Mouse (Mus musculus) liver, embryonic 15.5 days (tissue): Measurements from ENCODE around the gene Mrpl57. TPM values are rescaled to one million over a fixed set of nuclear protein-coding genes. Genes with fewer than 3 reads are reported as not detected.

Experiments used
- ATAC-seq: fragments of 200-750 bp; cut with Nextera tagmentation; 2 replicates; pipeline ENCODE4 v1.8.0; 2017; ENCODE audit warnings: moderate number of reproducible peaks, mild to moderate bottlenecking, moderate library complexity; ENCODE audit not compliant: insufficient read depth
- H3K27ac ChIP-seq: fragments of 300-500 bp; sonication (generic); replicated peaks from 2 replicates; pipeline ENCODE4 v1.5.1; 2015; ENCODE audit warnings: mild to moderate bottlenecking, inconsistent platforms
- H3K27me3 ChIP-seq: fragments of 300-500 bp; sonication (generic); 2 replicates; pipeline ENCODE4 v1.6.1; 2015; ENCODE audit warnings: mild to moderate bottlenecking, inconsistent platforms
- H3K36me3 ChIP-seq: fragments of 300-500 bp; sonication (generic); replicated peaks from 2 replicates; pipeline ENCODE4 v1.6.1; 2015; ENCODE audit warnings: moderate library complexity, mild to moderate bottlenecking, inconsistent platforms
- H3K4me1 ChIP-seq: fragments of 300-500 bp; sonication (generic); replicated peaks from 2 replicates; pipeline ENCODE4 v1.6.1; 2015; ENCODE audit warnings: inconsistent platforms
- H3K4me2 ChIP-seq: fragments of 300-500 bp; sonication (generic); 2 replicates; pipeline ENCODE4 v1.6.1; 2015; ENCODE audit warnings: moderate library complexity, mild to moderate bottlenecking, inconsistent platforms
- H3K4me3 ChIP-seq: fragments of 300-500 bp; sonication (generic); replicated peaks from 2 replicates; pipeline ENCODE4 v1.5.1; 2015; ENCODE audit warnings: mild to moderate bottlenecking, inconsistent platforms
- H3K9ac ChIP-seq: fragments of 300-500 bp; sonication (generic); 2 replicates; pipeline ENCODE4 v1.6.1; 2015; ENCODE audit warnings: moderate library complexity, mild to moderate bottlenecking, inconsistent platforms
- H3K9me3 ChIP-seq: fragments of 300-500 bp; sonication (generic); replicated peaks from 2 replicates; pipeline ENCODE4 v1.6.1; 2016; ENCODE audit warnings: inconsistent platforms
- WGBS: fragments of 180-500 bp; shearing (Covaris S2); methylation state at CpG from one replicate; pipeline ENCODE4 v1.1.7; 2015; ENCODE audit warnings: mixed read lengths; ENCODE audit not compliant: insufficient replicate concordance; 5-methylcytosine and 5-hydroxymethylcytosine counted together
- microRNA-seq: library from miRNA; unstranded; fragments of <30 nt; microRNA quantifications from one replicate; pipeline ENCODE4, GENCODE M21; 2016
- polyA plus RNA-seq: library from polyadenylated mRNA; unstranded; fragments of >200 nt; fragmentation: Nextera tagmentation; extraction: Ambion mirVana; gene quantifications from 2 replicates; pipeline ENCODE4 v1.2.1, GENCODE M21; 2015

Mrpl57 gene
- polyA plus RNA-seq, 1 experiment from 2014 or later: 123 TPM

DNA sequence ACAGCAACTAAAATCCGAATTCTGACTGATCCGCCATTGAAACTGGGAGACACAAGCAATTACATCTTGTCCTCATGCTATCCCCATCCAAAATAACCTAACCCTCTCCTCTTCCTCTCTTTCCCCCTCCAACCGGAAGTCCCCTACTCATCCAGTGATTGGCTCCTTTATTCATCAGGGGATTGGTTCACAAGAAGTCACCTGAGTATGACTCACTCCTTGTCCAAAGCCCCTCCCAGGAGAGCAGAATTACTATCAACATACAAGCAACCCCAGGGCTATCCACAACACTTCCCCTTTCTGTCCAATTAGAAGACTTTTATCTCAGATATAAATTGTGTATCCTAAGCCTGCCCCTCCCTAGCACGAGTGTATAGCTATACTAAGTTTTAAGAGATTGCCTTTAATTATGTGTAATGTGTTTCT is 36.0 kb downstream of the Mrpl57 start:
- Histone ChIP-seq H3K4me1 (peaks cover 2% of the 10 kb centered on the region), H3K9me3 (no peaks in the 10 kb centered on the region), H3K27ac (no peak overlapping the region), H3K9ac (no peak overlapping the region), H3K4me2 (no peak overlapping the region), H3K4me3 (no peak overlapping the region), H3K27me3 (no peaks in the 10 kb centered on the region), H3K36me3 (no peaks in the 10 kb centered on the region)
- 57% methylated on average over 4 of the region's 4 CpGs for WGBS
- no peak for ATAC-seq

DNA sequence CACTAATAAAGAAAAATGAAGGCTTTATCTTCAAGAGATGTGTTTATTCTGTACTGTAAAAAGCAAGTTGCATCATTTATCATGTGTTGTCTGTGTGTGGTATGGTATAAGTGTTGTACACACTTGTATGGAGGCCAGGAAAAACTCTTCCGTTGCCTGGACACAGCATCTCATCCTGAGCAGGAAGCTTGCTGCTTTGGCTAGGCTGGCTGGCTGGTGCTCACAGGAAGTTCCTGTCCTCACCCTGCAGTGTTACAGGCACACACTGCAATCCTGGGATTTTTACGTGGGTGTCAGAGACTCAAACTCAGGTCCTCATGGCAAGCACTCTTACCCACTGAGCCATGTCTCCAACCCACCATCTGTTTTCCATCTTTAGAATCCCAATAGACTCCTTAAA is 37.1 kb downstream of the Mrpl57 start:
- no peaks in the 10 kb centered on the region for H3K36me3 ChIP-seq
- ATAC-seq: no peak
- H3K27ac ChIP-seq: no peak overlapping the region
- H3K4me1 ChIP-seq: peaks cover 6% of the 10 kb centered on the region
- no peaks in the 10 kb centered on the region for H3K27me3 ChIP-seq
- H3K9ac ChIP-seq: no peak overlapping the region
- 54% methylated on average over 2 of the region's 2 CpGs for WGBS
- H3K4me3 ChIP-seq: no peak overlapping the region
- H3K4me2 ChIP-seq: no peak overlapping the region
- H3K9me3 ChIP-seq: no peaks in the 10 kb centered on the region

DNA sequence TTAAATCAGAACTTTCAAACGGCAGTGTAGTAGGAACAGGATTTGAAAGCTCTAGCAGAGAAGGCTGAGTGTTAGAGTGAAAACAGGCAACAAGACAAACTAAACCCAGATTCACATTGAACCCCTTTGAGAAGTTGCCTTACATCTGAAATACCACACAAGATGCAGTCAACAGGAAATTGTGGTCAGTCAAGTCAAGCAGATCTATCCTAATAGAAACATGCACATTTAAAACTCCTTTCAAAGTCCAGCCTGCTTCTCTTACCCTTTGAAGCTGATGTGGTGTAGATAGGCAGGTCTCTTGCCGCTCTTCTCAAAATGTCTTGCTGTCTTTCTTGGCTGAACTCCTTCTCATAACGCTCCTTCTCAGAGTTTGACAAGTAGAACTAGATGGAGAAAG is 39.2 kb downstream of the Mrpl57 start:
- no peak overlapping the region for H3K4me2 ChIP-seq
- no peaks in the 10 kb centered on the region for H3K27me3 ChIP-seq
- no peak for ATAC-seq
- WGBS: 48% methylated on average over 3 of the region's 3 CpGs
- H3K4me1 ChIP-seq: peaks cover 6% of the 10 kb centered on the region
- no peak overlapping the region for H3K4me3 ChIP-seq
- H3K27ac ChIP-seq: no peak overlapping the region
- H3K36me3 ChIP-seq: no peaks in the 10 kb centered on the region
- no peak overlapping the region for H3K9ac ChIP-seq
- no peaks in the 10 kb centered on the region for H3K9me3 ChIP-seq

DNA sequence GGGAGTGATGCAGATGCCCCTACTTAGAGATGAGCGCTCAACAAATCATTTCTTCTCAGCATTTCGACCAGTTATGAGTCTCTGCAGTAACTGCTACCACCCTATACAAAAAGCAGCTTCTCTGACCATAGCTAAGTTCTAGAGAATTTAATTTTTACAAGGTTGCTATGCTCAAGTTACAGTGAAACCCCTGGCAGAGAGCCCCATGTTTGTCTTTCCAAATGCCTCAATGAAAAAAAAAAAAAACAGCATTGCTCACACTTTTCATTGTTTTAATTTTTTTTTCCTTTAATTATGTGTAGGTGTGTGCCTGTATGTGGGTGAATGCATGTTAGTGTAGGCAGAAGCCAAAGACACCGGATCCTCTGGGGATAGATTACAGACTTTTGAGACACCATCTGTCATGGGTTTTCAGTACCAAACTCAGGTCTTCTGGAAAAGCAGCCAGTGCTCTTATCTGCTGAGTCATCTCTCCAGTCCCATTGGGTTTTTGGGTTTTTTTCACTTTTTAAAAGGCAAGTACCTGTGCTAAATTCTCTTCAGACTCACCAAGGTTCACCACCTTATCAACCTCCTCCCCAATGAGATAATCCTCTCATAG is 40.7 kb downstream of the Mrpl57 start:
- WGBS: 79% methylated on average over 3 of the region's 3 CpGs

DNA sequence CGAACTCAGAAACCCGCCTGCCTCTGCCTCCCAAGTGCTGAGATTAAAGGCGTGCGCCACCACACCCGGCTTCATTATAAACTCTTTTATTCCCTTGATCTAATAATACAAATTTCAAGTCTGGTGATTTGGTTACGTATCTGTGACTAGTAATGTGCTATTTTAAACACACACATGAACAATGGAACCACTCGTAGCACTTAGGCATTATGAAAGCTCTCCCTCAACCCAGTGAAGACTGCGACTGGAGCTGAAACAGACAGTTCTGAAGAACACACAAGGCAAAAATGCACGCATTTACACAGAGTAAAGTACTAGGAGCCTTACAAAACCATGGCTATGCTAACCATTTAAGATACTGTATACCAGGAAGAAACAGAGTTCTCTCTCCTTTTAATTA is 51.9 kb downstream of the Mrpl57 start:
- no peaks in the 10 kb centered on the region for H3K27me3 ChIP-seq
- no peak overlapping the region for H3K4me2 ChIP-seq
- no peak overlapping the region for H3K27ac ChIP-seq
- ATAC-seq: no peak
- H3K4me1 ChIP-seq: peaks cover 13% of the 10 kb centered on the region
- H3K36me3 ChIP-seq: no peaks in the 10 kb centered on the region
- no peak overlapping the region for H3K4me3 ChIP-seq
- no peak overlapping the region for H3K9ac ChIP-seq
- 77% methylated on average over 9 of the region's 9 CpGs for WGBS
- no peaks in the 10 kb centered on the region for H3K9me3 ChIP-seq

More for the DNA sequence above, 40.7 kb downstream of the Mrpl57 start:
- H3K9ac ChIP-seq: no peak overlapping the region
- H3K4me1 ChIP-seq: peaks cover 6% of the 10 kb centered on the region
- ATAC-seq: no peak
- H3K4me3 ChIP-seq: no peak overlapping the region
- H3K9me3 ChIP-seq: no peaks in the 10 kb centered on the region
- H3K36me3 ChIP-seq: no peaks in the 10 kb centered on the region
- H3K27me3 ChIP-seq: no peaks in the 10 kb centered on the region
- no peak overlapping the region for H3K4me2 ChIP-seq
- no peak overlapping the region for H3K27ac ChIP-seq

Small RNAs within 50 kb of the gene (microRNA-seq; reads per million reads assigned to microRNA genes)
- gene Mir3077: not detected

Other genes with a start within 250 kb of the Mrpl57 start
- gene Xpo4, start 160.8 kb upstream of the Mrpl57 start, polyA plus RNA-seq: 11.8 and 11.9 TPM in 2 replicates
- gene Gm49361, start 80.1 kb upstream of the Mrpl57 start, polyA plus RNA-seq: not detected in 2 replicates
- gene Lats2, start 67.8 kb upstream of the Mrpl57 start, polyA plus RNA-seq: 5.5 and 5.8 TPM in 2 replicates
- gene Sap18, start 28.1 kb upstream of the Mrpl57 start, polyA plus RNA-seq: 8.3 and 10.2 TPM in 2 replicates
- 15.7 and 18.9 TPM in 2 replicates for gene Ska3, start within 50 bp of the Mrpl57 start, polyA plus RNA-seq
- 9.6 and 11.4 TPM in 2 replicates for gene Zdhhc20, start 64.0 kb downstream of the Mrpl57 start, polyA plus RNA-seq
- 36.4 and 39.0 TPM in 2 replicates for gene Micu2, start 173.0 kb downstream of the Mrpl57 start, polyA plus RNA-seq
- gene Fgf9, start 244.3 kb downstream of the Mrpl57 start, polyA plus RNA-seq: 0.13 and 0.30 TPM in 2 replicates